Mouse (Mus musculus) urinary bladder, postnatal 25 days (tissue): ENCODE results near the gene Chrna10.

Source experiments
- DNase-seq: peaks from one replicate; pipeline ENCODE4 v3.0.0; 2022; ENCODE audit warnings: low spot score

Gene Chrna10

DNA sequence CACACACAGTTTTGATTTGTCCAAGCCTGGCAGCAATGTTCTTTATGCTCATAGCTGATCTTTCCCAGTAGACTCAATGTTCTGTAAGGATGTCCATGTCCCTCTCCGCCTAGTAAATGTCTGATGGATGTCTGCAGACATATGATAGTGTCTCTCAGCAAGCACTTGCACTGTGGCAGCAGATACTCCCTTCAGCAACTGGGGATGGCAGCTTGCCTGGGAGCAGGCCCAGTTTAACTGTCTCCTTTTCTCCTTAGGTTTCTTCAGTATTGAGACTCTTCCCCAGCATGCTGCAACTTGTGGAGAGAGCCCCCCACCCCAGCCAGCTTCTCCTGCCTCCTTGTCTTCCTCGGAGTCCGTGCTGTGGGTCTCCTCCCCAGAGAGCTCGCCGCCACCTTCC lies 34.8 kb downstream of the Chrna10 start:
- DNase-seq, result no peak

GRCm38 (mm10) chr7:102080311-102080710 lies 36.3 kb downstream of the Chrna10 start:
- DNase-seq, result no peak

GRCm38 (mm10) chr7:102078517-102078916 lies 38.1 kb downstream of the Chrna10 start:
- DNase-seq, result no peak

- no peak for DNase-seq
Measured at GRCm38 (mm10) chr7:102076714-102077296, 39.8 kb downstream of the Chrna10 start.

DNA sequence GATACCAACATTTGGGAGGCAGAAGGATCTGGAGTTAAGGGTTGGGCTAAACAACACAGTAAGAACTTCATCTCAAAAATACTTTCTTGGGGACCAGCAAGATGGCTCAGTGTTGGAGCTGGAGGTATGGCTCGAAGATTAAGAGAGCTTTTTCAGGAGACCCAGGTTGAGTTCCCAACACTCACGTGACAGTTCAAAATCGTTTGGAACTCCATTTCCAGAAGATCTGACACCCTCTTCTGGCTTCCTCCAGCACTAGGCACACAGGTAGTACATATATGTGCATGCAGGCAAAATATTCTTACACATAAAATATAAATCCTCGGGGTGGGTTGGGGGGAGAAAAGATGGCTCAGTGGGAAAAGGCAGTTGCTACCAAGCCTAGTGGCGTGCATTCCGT lies 50.3 kb downstream of the Chrna10 start:
- no peak for DNase-seq

DNA sequence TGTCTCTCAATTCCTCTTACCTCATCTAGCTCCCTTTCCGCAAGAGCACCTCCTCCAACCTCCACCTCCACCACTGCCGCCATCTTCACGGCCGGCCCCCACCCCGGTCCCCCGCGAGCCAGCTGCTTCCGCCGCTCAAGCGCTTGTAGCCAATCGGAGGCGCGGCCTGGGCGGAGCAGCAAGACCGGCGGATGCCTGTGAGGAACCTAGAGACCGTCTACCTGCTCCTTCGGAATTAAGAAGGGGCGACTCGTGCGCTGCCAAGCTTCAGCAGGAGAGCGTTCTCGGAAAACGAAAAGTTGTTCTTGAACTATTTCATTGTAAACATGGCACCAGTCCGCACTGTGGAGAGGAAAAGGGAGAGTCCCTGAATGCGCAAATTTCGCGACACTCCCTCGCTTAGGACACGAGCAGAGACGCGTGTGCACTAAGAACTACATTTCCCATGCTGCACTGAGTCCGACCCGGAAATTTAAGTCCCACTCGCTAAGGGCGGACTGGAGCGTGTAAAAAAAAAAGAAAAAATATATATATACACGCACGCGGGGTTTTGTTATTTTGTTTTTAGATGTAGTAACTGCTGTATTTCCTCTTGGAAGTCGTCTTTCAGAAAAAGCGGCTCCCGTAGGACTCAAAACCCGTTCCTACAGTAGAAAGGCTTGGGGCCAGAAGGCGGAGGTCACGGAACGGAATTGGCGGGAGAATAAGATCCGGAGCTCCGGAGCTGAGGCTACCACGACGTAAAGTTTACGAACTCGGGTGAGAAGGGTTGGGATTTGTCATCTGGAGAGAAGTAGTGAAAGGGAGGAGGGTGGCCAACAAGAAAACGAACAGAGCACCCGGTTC lies 51.4 kb downstream of the Chrna10 start, which contains the start of the genes Rnf121, Xndc1 and Xntrpc:
Gene Rnf121 (minus strand): TSS at position 424 of the 846 bp plus-strand sequence.
Gene Xndc1 (plus strand): TSS at position 466 of the 846 bp plus-strand sequence.
Gene Xntrpc (plus strand): TSS at position 668 of the 846 bp plus-strand sequence.
- DNase-seq, result peak; percentile 86

- DNase-seq, result no peak
Measured at GRCm38 (mm10) chr7:102064655-102065045, 52.0 kb downstream of the Chrna10 start.

- no peak for DNase-seq
Measured at GRCm38 (mm10) chr7:102063891-102064290, 52.7 kb downstream of the Chrna10 start.

DNA sequence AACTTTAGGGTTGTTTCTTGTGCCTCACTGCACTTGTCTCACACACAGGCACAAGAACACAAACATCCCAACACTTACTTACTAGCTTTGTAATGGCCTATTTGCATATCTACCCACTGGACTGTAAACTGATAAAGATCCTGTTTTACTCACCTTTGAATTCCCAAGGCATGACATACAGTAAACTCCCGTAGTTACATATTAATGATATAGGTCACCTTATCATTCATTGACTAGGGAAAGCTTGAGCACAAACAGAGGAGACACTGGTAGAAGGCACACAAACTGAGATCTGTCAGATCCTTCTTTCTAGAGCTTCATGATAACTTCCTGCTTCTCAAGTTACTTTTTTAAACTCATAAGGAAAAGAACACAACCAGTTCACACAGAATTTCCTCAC lies 54.4 kb downstream of the Chrna10 start:
- no peak for DNase-seq

DNA sequence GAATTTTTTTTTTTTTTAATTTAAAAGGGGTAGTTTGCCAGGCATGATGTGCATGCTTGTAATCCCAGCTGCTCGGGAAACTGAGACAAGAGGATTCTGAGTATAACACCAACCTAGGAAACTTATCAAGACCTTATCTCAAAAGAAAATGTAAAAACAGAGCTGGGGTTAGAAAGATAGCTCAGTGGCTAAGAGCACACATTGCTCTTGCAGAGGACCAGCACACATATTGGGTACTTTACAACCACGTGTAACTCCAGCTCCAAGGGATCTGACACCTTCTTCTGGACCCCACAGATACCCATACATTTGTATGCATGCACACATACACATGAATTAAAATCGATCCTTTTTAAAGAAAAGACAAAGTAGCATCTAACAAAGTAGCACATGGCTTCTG lies 55.3 kb downstream of the Chrna10 start:
- no peak for DNase-seq
